Mouse (Mus musculus) cerebellum, adult 2 months (tissue): ENCODE results near the gene Mrpl23. TPM values are rescaled to one million over a fixed set of nuclear protein-coding genes. Genes with fewer than 3 reads are reported as not detected.

Experiments used
- DNase-seq, 2 experiments: peaks; one replicate each; pipeline ENCODE4 v3.0.0; 2021
- H3K27ac ChIP-seq: fragments of 200-500 bp; 2 replicates; pipeline ENCODE4 v1.5.1; 2012; ENCODE audit warnings: low read length, control low read depth, inconsistent platforms; ENCODE audit not compliant: insufficient read depth
- H3K27me3 ChIP-seq: fragments of 200-500 bp; 2 replicates; pipeline ENCODE4 v1.6.1; 2012; ENCODE audit warnings: inconsistent platforms, mild to moderate bottlenecking, low read length, moderate library complexity; ENCODE audit not compliant: control insufficient read depth, insufficient read depth
- H3K4me1 ChIP-seq: fragments of 200-500 bp; 2 replicates; pipeline ENCODE4 v1.6.1; 2011; ENCODE audit warnings: low read length; ENCODE audit not compliant: control insufficient read depth, insufficient read depth
- H3K4me3 ChIP-seq: fragments of 200-500 bp; replicated peaks from 2 replicates; pipeline ENCODE3; 2011; ENCODE audit warnings: mild to moderate bottlenecking, low read depth, low read length, control low read depth; ENCODE audit not compliant: insufficient read depth
- CTCF ChIP-seq: fragments of 200-500 bp; IDR thresholded peaks from 2 replicates; pipeline ENCODE4 v1.5.1; 2011; ENCODE audit warnings: low read depth, mild to moderate bottlenecking, control low read depth, low read length, moderate library complexity, borderline replicate concordance; ENCODE audit not compliant: insufficient read depth
- POLR2A ChIP-seq: fragments of 200-500 bp; IDR thresholded peaks from 2 replicates; pipeline ENCODE4 v1.6.1; 2011; ENCODE audit warnings: low read length, control low read depth, borderline replicate concordance; ENCODE audit not compliant: insufficient read depth
- WGBS: fragments of 180-500 bp; shearing (Covaris S2); methylation state at CpG from one replicate; pipeline ENCODE4 v1.1.7; 2018; 5-methylcytosine and 5-hydroxymethylcytosine counted together
- polyA plus RNA-seq: library from polyadenylated mRNA; depleted of rRNA; stranded (reverse); fragments of >200 nt; gene quantifications from 2 replicates; pipeline ENCODE4 v1.2.3, GENCODE M21; 2012; rRNA removed

Gene Mrpl23
- polyA plus RNA-seq, 1 experiment, result 87.2 TPM

- TF ChIP-seq CTCF, result peak; percentile 71
- TF ChIP-seq POLR2A, result no peak
- Histone ChIP-seq H3K4me3 (peak overlapping the region; percentile 62), H3K27me3 (no peaks in the 10 kb centered on the region), H3K27ac (no peak overlapping the region), H3K4me1 (peaks cover 12% of the 10 kb centered on the region)
- peak; percentile 64 to 75 for DNase-seq
- 46% methylated on average over 20 of the region's 20 CpGs for WGBS
Observed at GRCm38 (mm10) chr7:142581656-142582228, 49.3 kb downstream of the Mrpl23 start.

GRCm38 (mm10) chr7:142584882-142585281 is 52.4 kb downstream of the Mrpl23 start:
- no peak for DNase-seq
- Histone ChIP-seq H3K4me3 (no peak overlapping the region), H3K4me1 (no peaks in the 10 kb centered on the region), H3K27me3 (no peaks in the 10 kb centered on the region), H3K27ac (no peak overlapping the region)
- no peak for TF ChIP-seq POLR2A
- WGBS, result 66% methylated on average over 1 of the region's 1 CpGs

GRCm38 (mm10) chr7:142585890-142586289 is 53.4 kb downstream of the Mrpl23 start:
- WGBS, result 78% methylated on average over 3 of the region's 3 CpGs
- H3K27ac ChIP-seq, result no peak overlapping the region
- no peaks in the 10 kb centered on the region for H3K4me1 ChIP-seq
- H3K4me3 ChIP-seq, result no peak overlapping the region
- TF ChIP-seq POLR2A (no peak), CTCF (no peak)
- H3K27me3 ChIP-seq, result no peaks in the 10 kb centered on the region
- no peak for DNase-seq

- TF ChIP-seq POLR2A (no peak), CTCF (no peak)
- Histone ChIP-seq H3K4me3 (no peak overlapping the region), H3K27me3 (no peaks in the 10 kb centered on the region), H3K27ac (no peak overlapping the region), H3K4me1 (no peaks in the 10 kb centered on the region)
- 80% methylated on average over 9 of the region's 9 CpGs for WGBS
- DNase-seq, result no peak
Observed at GRCm38 (mm10) chr7:142588282-142588941, 55.9 kb downstream of the Mrpl23 start.

Other genes starting within 250 kb of the Mrpl23 start
- gene Krtap5-1, start 235.6 kb upstream of the Mrpl23 start, polyA plus RNA-seq, result not detected in 2 replicates
- gene Krtap5-4, start 229.1 kb upstream of the Mrpl23 start, polyA plus RNA-seq, result not detected in 2 replicates
- gene Ifitm10, start 158.9 kb upstream of the Mrpl23 start, polyA plus RNA-seq, result 175 and 183 TPM in 2 replicates
- gene Gm49369, start 150.0 kb upstream of the Mrpl23 start, polyA plus RNA-seq, result 1.00 and 1.0 TPM in 2 replicates
- 401 and 405 TPM in 2 replicates for gene Ctsd, start 144.6 kb upstream of the Mrpl23 start, polyA plus RNA-seq
- not detected in 2 replicates for gene Syt8, start 97.8 kb upstream of the Mrpl23 start, polyA plus RNA-seq
- 0.52 TPM in 1 of 2 replicates, not detected in the other for gene Tnni2, start 90.9 kb upstream of the Mrpl23 start, polyA plus RNA-seq
- gene Lsp1, start 71.9 kb upstream of the Mrpl23 start, polyA plus RNA-seq, result 4.2 and 5.9 TPM in 2 replicates
- gene Tnnt3, start 33.9 kb upstream of the Mrpl23 start, polyA plus RNA-seq, result 0.39 and 0.65 TPM in 2 replicates
- 67.2 and 99.9 TPM in 2 replicates for gene Igf2, start 134.1 kb downstream of the Mrpl23 start, polyA plus RNA-seq
- 0.02 TPM in 1 of 2 replicates, not detected in the other for gene Gm49394, start 137.3 kb downstream of the Mrpl23 start, polyA plus RNA-seq
- gene Ins2, start 210.7 kb downstream of the Mrpl23 start, polyA plus RNA-seq, result 0.80 and 0.82 TPM in 2 replicates